Mouse (Mus musculus) intestine, embryonic 16.5 days (tissue): Measurements from ENCODE around the gene Cd276. TPM values are rescaled to one million over a fixed set of nuclear protein-coding genes. Genes with fewer than 3 reads are reported as not detected.

Experiments used
- ATAC-seq: fragments of 200-750 bp; cut with Nextera tagmentation; 2 replicates; pipeline ENCODE4 v1.8.0; 2017; ENCODE audit warnings: moderate TSS enrichment, moderate library complexity
- H3K27ac ChIP-seq: fragments of 300-500 bp; sonication (generic); 2 replicates; pipeline ENCODE4 v1.5.1; 2014; ENCODE audit warnings: mild to moderate bottlenecking, low read length
- H3K27me3 ChIP-seq: fragments of 300-500 bp; sonication (generic); replicated peaks from 2 replicates; pipeline ENCODE4 v1.6.1; 2014; ENCODE audit warnings: low read length, control low read depth, mixed read lengths; ENCODE audit not compliant: control insufficient read depth, insufficient read depth
- H3K36me3 ChIP-seq: fragments of 300-500 bp; sonication (generic); 2 replicates; pipeline ENCODE4 v1.6.1; 2014; ENCODE audit warnings: low read length, control low read depth; ENCODE audit not compliant: control insufficient read depth, insufficient read depth
- H3K4me1 ChIP-seq: fragments of 300-500 bp; sonication (generic); 2 replicates; pipeline ENCODE4 v1.6.1; 2014; ENCODE audit warnings: low read length, control low read depth, mixed read lengths; ENCODE audit not compliant: control insufficient read depth, insufficient read depth
- H3K4me2 ChIP-seq: fragments of 300-500 bp; sonication (generic); 2 replicates; pipeline ENCODE4 v1.6.1; 2014; ENCODE audit warnings: low read depth, low read length, control low read depth
- H3K4me3 ChIP-seq: fragments of 300-500 bp; sonication (generic); 2 replicates; pipeline ENCODE4 v1.5.1; 2014; ENCODE audit warnings: mild to moderate bottlenecking, low read length
- H3K9ac ChIP-seq: fragments of 300-500 bp; sonication (generic); 2 replicates; pipeline ENCODE4 v1.6.1; 2014; ENCODE audit warnings: low read depth, low read length
- H3K9me3 ChIP-seq: fragments of 300-500 bp; sonication (generic); 2 replicates; pipeline ENCODE4 v1.6.1; 2016; ENCODE audit warnings: low read length, control low read depth; ENCODE audit not compliant: control insufficient read depth
- WGBS: fragments of 180-500 bp; shearing (Covaris S2); extraction: QIAGEN DNeasy Blood & Tissue Kit; methylation state at CpG from one replicate; pipeline ENCODE4 v1.1.7; 2014; 5-methylcytosine and 5-hydroxymethylcytosine counted together
- polyA plus RNA-seq: library from polyadenylated mRNA; unstranded; fragments of >200 nt; fragmentation: Nextera tagmentation; extraction: Ambion mirVana; gene quantifications from 2 replicates; pipeline ENCODE4 v1.2.1, GENCODE M21; 2015

Gene Cd276
- 17.9 and 18.1 TPM in 2 replicates for polyA plus RNA-seq

GRCm38 (mm10) chr9:58554908-58555684, at the start of gene Cd276:
Gene Cd276 (minus strand): TSS chr9:58555437.
- peak within 1 kb of the TSS; percentile 77 for H3K4me3 ChIP-seq
- ATAC-seq: peak; percentile 59
- peak within 1 kb of the TSS; percentile 92 for H3K9ac ChIP-seq
- peak within 1 kb of the TSS; percentile 90 for H3K4me2 ChIP-seq
- H3K36me3 ChIP-seq: no peaks in the 10 kb centered on the region
- H3K27ac ChIP-seq: peak within 1 kb of the TSS; percentile 86
- peaks cover 15% of the 10 kb centered on the region for H3K4me1 ChIP-seq
- WGBS: under 1% methylated on average over 65 of the region's 68 CpGs
- H3K9me3 ChIP-seq: no peaks in the 10 kb centered on the region
- no peaks in the 10 kb centered on the region for H3K27me3 ChIP-seq

GRCm38 (mm10) chr9:58595313-58595712, 40.1 kb upstream of the Cd276 start:
- Histone ChIP-seq H3K27me3 (no peaks in the 10 kb centered on the region), H3K9me3 (no peaks in the 10 kb centered on the region), H3K9ac (no peak overlapping the region), H3K27ac (no peak overlapping the region), H3K4me1 (peaks cover 3% of the 10 kb centered on the region), H3K36me3 (no peaks in the 10 kb centered on the region), H3K4me2 (no peak overlapping the region), H3K4me3 (no peak overlapping the region)
- no peak for ATAC-seq
- 94% methylated on average over 1 of the region's 1 CpGs for whole genome bisulfite sequencing

GRCm38 (mm10) chr9:58588657-58589056, 33.4 kb upstream of the Cd276 start:
- Histone ChIP-seq H3K4me3 (no peak overlapping the region), H3K4me1 (peaks cover 8% of the 10 kb centered on the region), H3K27me3 (no peaks in the 10 kb centered on the region), H3K27ac (no peak overlapping the region), H3K4me2 (no peak overlapping the region), H3K36me3 (no peaks in the 10 kb centered on the region), H3K9me3 (no peaks in the 10 kb centered on the region), H3K9ac (no peak overlapping the region)
- 90% methylated on average over 4 of the region's 4 CpGs for WGBS
- ATAC-seq: no peak

GRCm38 (mm10) chr9:58584323-58584722, 29.1 kb upstream of the Cd276 start:
- Histone ChIP-seq H3K27me3 (no peaks in the 10 kb centered on the region), H3K4me2 (no peak overlapping the region), H3K27ac (no peak overlapping the region), H3K4me1 (peaks cover 7% of the 10 kb centered on the region; the same call in 1 of the 2 replicates), H3K9me3 (no peaks in the 10 kb centered on the region), H3K36me3 (no peaks in the 10 kb centered on the region), H3K4me3 (no peak overlapping the region), H3K9ac (no peak overlapping the region)
- 80% methylated on average over 1 of the region's 1 CpGs for WGBS
- ATAC-seq: no peak

GRCm38 (mm10) chr9:58583267-58583641, 28.0 kb upstream of the Cd276 start:
- H3K4me3 ChIP-seq: peak overlapping the region; percentile 99
- no peaks in the 10 kb centered on the region for H3K27me3 ChIP-seq
- 2% methylated on average over 8 of the region's 8 CpGs for WGBS
- peak overlapping the region; percentile 98 for H3K9ac ChIP-seq
- H3K4me2 ChIP-seq: peak overlapping the region; percentile 78
- H3K27ac ChIP-seq: peak overlapping the region; percentile 97
- H3K36me3 ChIP-seq: no peaks in the 10 kb centered on the region
- no peaks in the 10 kb centered on the region for H3K9me3 ChIP-seq
- peaks cover 7% of the 10 kb centered on the region; the same call in 1 of the 2 replicates for H3K4me1 ChIP-seq
- ATAC-seq: no peak

- under 1% methylated on average over 42 of the region's 42 CpGs for WGBS
- peak overlapping the region; percentile 97 for H3K27ac ChIP-seq
- ATAC-seq: peak; percentile 65
- H3K4me3 ChIP-seq: peak overlapping the region; percentile 99
- H3K36me3 ChIP-seq: no peaks in the 10 kb centered on the region
- peak overlapping the region; percentile 98 for H3K9ac ChIP-seq
- no peaks in the 10 kb centered on the region for H3K27me3 ChIP-seq
- peak overlapping the region; percentile 78 for H3K4me2 ChIP-seq
- no peaks in the 10 kb centered on the region for H3K9me3 ChIP-seq
- H3K4me1 ChIP-seq: peaks cover 7% of the 10 kb centered on the region; the same call in 1 of the 2 replicates
These were observed 27.5 kb upstream of the Cd276 start for GRCm38 (mm10) chr9:58582581-58583266.

GRCm38 (mm10) chr9:58581958-58582540, 26.8 kb upstream of the Cd276 start, which contains the start of gene Nptn:
Gene Nptn (plus strand): TSS chr9:58582240.
- Histone ChIP-seq H3K27ac (peak within 1 kb of the TSS; percentile 97), H3K4me2 (peak within 1 kb of the TSS; percentile 80), H3K9ac (peak within 1 kb of the TSS; percentile 98), H3K36me3 (no peaks in the 10 kb centered on the region), H3K4me1 (peaks cover 7% of the 10 kb centered on the region; the same call in 1 of the 2 replicates), H3K4me3 (peak within 1 kb of the TSS; percentile 99), H3K9me3 (no peaks in the 10 kb centered on the region), H3K27me3 (no peaks in the 10 kb centered on the region)
- WGBS: under 1% methylated on average over 52 of the region's 56 CpGs
- ATAC-seq: peak; percentile 99

GRCm38 (mm10) chr9:58581283-58581930, 26.2 kb upstream of the Cd276 start:
- 24% methylated on average over 8 of the region's 8 CpGs for WGBS
- Histone ChIP-seq H3K4me3 (peak overlapping the region; percentile 48), H3K27ac (peak overlapping the region; percentile 96), H3K4me1 (peaks cover 7% of the 10 kb centered on the region; the same call in 1 of the 2 replicates), H3K4me2 (peak overlapping the region; percentile 80), H3K9me3 (no peaks in the 10 kb centered on the region), H3K9ac (peak overlapping the region; percentile 72), H3K27me3 (no peaks in the 10 kb centered on the region), H3K36me3 (no peaks in the 10 kb centered on the region)
- peak; percentile 11 for ATAC-seq
